Mouse (Mus musculus) heart, adult 2 months (tissue): ENCODE measurements around the gene Chd3. TPM values are rescaled to one million over a fixed set of nuclear protein-coding genes. Genes with fewer than 3 reads are reported as not detected.

Experiments
- DNase-seq, 2 experiments: peaks; one replicate each; pipeline ENCODE4 v3.0.0; 2021
- H3K27ac ChIP-seq: fragments of 200-600 bp; 2 replicates; pipeline ENCODE4 v1.8.1; 2022
- H3K27me3 ChIP-seq: fragments of 200-500 bp; 2 replicates; pipeline ENCODE4 v1.6.1; 2012; ENCODE audit warnings: mild to moderate bottlenecking, low read length, inconsistent platforms, mixed read lengths; ENCODE audit not compliant: control insufficient read depth, insufficient read depth
- H3K36me3 ChIP-seq: fragments of 200-500 bp; 2 replicates; pipeline ENCODE4 v1.6.1; 2012; ENCODE audit warnings: low read length, inconsistent platforms; ENCODE audit not compliant: control insufficient read depth, insufficient read depth
- H3K4me1 ChIP-seq: fragments of 200-500 bp; 2 replicates; pipeline ENCODE4 v1.6.1; 2011; ENCODE audit warnings: low read length; ENCODE audit not compliant: control insufficient read depth, insufficient read depth
- H3K4me3 ChIP-seq: fragments of 200-600 bp; 2 replicates; pipeline ENCODE4 v1.8.1; 2022
- H3K79me2 ChIP-seq: fragments of 200-500 bp; replicated peaks from 2 replicates; pipeline ENCODE4 v1.6.1; 2012; ENCODE audit warnings: mild to moderate bottlenecking, inconsistent platforms, low read length, moderate library complexity, mixed read lengths; ENCODE audit not compliant: control insufficient read depth, insufficient read depth
- H3K9ac ChIP-seq: fragments of 200-500 bp; 2 replicates; pipeline ENCODE4 v1.6.1; 2012; ENCODE audit warnings: low read depth, mild to moderate bottlenecking, control low read depth, inconsistent platforms, low read length, mixed read lengths
- CTCF ChIP-seq: fragments of 200-600 bp; IDR thresholded peaks from 2 replicates; pipeline ENCODE4 v1.8.1; 2022; ENCODE audit warnings: antibody characterized with exemption, mild to moderate bottlenecking, moderate library complexity
- EP300 ChIP-seq: fragments of 200-500 bp; IDR thresholded peaks from 2 replicates; pipeline ENCODE4 v1.6.1; 2011; ENCODE audit warnings: low read depth, low read length, control low read depth; ENCODE audit not compliant: insufficient read depth
- POLR2A ChIP-seq: fragments of 200-500 bp; IDR thresholded peaks from 2 replicates; pipeline ENCODE4 v1.6.1; 2011; ENCODE audit warnings: mild to moderate bottlenecking, low read depth, low read length, control low read depth; ENCODE audit not compliant: insufficient read depth
- WGBS: fragments of 180-500 bp; shearing (Covaris S2); methylation state at CpG from one replicate; pipeline ENCODE4 v1.1.7; 2018; 5-methylcytosine and 5-hydroxymethylcytosine counted together
- intact Hi-C: fragments of 180-260 bp; cut with DNase I; formaldehyde crosslinking; loops from one replicate; pipeline ENCODE4 v1.15.1; 2025
- polyA plus RNA-seq: library from polyadenylated mRNA; depleted of rRNA; stranded (reverse); fragments of >200 nt; gene quantifications from 2 replicates; pipeline ENCODE4 v1.2.3, GENCODE M21; 2012
- total RNA-seq, 2 experiments: library from RNA; stranded (reverse); gene quantifications; 2 replicates each; pipeline ENCODE4 v1.2.3; 2021

The Chd3 gene
- total and polyA plus RNA-seq, 3 experiments: 18.3 to 22.2 (median 20.2) TPM

DNA sequence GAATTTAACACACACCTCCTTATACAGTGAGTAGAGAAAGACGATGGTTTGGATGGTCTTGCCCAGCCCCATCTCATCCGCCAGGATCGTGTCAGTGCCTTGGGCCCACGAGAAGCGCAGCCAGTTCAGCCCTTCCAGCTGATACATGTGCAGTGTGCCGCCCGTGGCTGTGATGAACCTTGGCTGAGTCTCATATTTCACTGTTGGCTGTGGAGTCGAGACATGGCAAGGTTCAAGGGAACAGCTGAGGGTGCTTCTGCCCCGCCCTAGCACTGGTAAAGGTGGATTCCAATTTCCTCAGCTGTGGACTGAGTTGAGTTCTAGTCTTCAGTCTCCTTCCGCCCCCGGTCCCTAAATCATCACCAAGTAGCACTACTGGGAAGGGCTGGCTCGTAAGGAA, 11.5 kb downstream of the Chd3 start:
- H3K4me1 ChIP-seq: no peaks in the 10 kb centered on the region
- no peak overlapping the region for H3K27ac ChIP-seq
- no peak for TF ChIP-seq POLR2A
- no peak overlapping the region for H3K4me3 ChIP-seq
- WGBS: 92% methylated on average over 12 of the region's 12 CpGs
- intact Hi-C loops: no loop called here
- H3K79me2 ChIP-seq: no peaks in the 10 kb centered on the region
- DNase-seq: no peak
- no peaks in the 10 kb centered on the region for H3K36me3 ChIP-seq
- no peaks in the 10 kb centered on the region for H3K27me3 ChIP-seq
- no peak overlapping the region for H3K9ac ChIP-seq

DNA sequence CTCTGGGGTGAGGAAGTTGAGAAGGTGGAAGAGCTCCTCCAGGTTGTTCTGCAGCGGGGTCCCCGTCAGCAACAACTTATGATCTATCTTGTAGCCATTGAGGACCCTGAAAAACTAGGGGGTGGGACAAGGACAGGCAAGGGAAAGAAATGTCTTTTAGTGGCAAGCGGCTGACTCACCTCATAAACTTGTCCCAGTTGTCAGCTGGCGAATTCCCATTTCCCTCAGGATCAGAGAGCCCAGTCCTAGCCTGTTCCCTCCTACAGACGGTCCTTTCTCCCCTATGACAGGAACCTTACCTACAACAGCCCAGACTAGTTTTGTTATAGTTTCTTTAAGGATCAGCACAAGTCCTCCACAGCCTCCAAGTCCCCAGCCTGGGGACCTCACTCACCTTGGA, 12.7 kb downstream of the Chd3 start:
- Histone ChIP-seq H3K27ac (no peak overlapping the region), H3K27me3 (no peaks in the 10 kb centered on the region), H3K79me2 (no peaks in the 10 kb centered on the region), H3K9ac (no peak overlapping the region), H3K4me1 (no peaks in the 10 kb centered on the region), H3K4me3 (no peak overlapping the region), H3K36me3 (no peaks in the 10 kb centered on the region)
- no peak for TF ChIP-seq EP300
- TF ChIP-seq POLR2A: no peak
- no peak for TF ChIP-seq CTCF
- no peak for DNase-seq
- intact Hi-C loops: no loop called here
- whole genome bisulfite sequencing: 91% methylated on average over 5 of the region's 5 CpGs

- WGBS: 91% methylated on average over 24 of the region's 26 CpGs
- Histone ChIP-seq H3K36me3 (no peaks in the 10 kb centered on the region), H3K27me3 (no peaks in the 10 kb centered on the region), H3K4me3 (no peak overlapping the region), H3K27ac (no peak overlapping the region), H3K4me1 (no peaks in the 10 kb centered on the region), H3K79me2 (no peaks in the 10 kb centered on the region), H3K9ac (no peak overlapping the region)
- no peak for DNase-seq
- TF ChIP-seq EP300 (no peak), POLR2A (no peak), CTCF (no peak)
- intact Hi-C loops: no loop called here
These were observed 22.8 kb downstream of the Chd3 start for GRCm38 (mm10) chr11:69346441-69346840.

DNA sequence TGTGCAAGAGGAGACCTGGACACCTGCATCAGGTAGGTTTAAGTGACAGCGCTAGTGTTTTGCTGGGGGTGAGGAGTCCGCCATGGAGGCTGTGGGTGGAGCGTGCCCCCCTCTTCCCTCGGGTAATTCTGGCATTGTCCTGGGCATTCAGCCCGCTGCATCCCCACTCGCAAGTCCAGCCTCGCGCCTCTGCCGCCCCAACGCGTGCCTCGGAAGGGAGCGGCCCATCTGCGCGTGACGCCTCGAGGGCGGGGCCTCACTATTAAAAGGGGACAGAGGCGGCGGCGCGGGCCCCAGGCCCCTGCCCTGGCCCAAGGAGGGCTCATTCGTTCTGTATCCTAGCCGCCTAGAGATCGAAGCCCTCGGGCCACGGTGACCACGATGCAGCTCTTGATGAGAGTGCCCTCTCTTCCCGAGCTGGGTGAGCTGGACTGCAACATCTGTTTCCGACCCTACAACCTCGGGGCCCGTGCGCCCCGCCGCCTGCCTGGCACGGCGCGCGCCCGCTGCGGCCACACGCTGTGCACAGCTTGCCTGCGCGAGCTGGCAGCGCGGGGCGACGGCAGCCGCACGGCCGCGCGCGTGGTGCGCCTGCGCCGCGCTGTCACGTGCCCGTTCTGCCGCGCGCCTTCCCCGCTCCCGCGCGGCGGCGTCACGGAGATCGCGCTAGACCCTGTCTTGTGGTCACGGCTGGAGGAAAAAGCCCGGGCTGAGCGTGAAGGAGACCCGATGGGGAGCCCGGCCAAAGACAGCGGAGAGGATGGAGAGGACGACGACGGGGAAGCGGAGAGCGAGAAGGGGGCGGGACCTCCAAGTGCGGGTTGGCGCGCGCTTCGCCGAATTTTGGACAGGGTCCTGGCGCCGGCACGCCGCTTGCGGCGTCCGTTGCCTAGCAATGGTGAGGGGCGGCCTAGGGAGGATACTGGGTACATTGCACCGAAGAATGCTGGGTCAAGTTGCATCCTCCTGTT, 28.8 kb downstream of the Chd3 start, which contains the start of gene Rnf227:
Gene Rnf227, plus strand, starts transcription at position 301 of the 971 bp plus-strand sequence.
- H3K9ac ChIP-seq: peak within 1 kb of the TSS; percentile 68
- peak; percentile 85 to 86 for DNase-seq
- H3K36me3 ChIP-seq: no peaks in the 10 kb centered on the region
- intact Hi-C loops: loop anchor here (2.0 kb wide), 2 partner anchors 18 to 26 kb away; partner anchors contain the start of genes Cntrob and Trappc1
- no peaks in the 10 kb centered on the region for H3K79me2 ChIP-seq
- peaks cover 2% of the 10 kb centered on the region for H3K4me1 ChIP-seq
- H3K4me3 ChIP-seq: peak within 1 kb of the TSS; percentile 73
- H3K27me3 ChIP-seq: no peaks in the 10 kb centered on the region
- WGBS: 3% methylated on average over 99 of the region's 99 CpGs
- TF ChIP-seq POLR2A (peak; percentile 27; the same call in 1 of the 2 replicates), EP300 (no peak), CTCF (no peak)
- H3K27ac ChIP-seq: peak within 1 kb of the TSS; percentile 20; the same call in 1 of the 2 replicates

DNA sequence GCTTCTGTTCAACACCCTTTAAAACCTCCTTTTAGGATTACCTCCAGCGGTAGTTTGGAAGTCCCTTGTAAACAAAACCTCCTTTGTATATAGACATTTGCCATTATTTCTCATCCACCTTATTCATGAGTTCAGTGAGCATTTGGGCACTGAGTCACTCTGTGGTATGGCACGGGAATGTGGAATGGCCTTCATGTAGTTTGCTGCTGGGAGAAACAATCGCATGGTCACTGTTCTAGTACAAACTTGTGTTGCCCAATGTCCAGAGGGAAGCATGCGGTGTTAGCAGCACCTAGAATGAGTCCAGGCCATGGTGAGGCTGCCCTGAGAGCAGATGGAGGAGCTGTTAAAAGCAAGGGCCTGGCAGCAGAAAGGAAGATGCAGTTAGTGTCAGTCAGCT, 34.4 kb downstream of the Chd3 start:
- DNase-seq: no peak
- Histone ChIP-seq H3K27ac (no peak overlapping the region; the same call in 1 of the 2 replicates), H3K27me3 (no peaks in the 10 kb centered on the region), H3K36me3 (no peaks in the 10 kb centered on the region), H3K9ac (no peak overlapping the region), H3K4me3 (no peak overlapping the region), H3K4me1 (peaks cover 4% of the 10 kb centered on the region), H3K79me2 (no peaks in the 10 kb centered on the region)
- 77% methylated on average over 4 of the region's 4 CpGs for WGBS
- intact Hi-C loops: no loop called here
- TF ChIP-seq POLR2A (no peak), CTCF (no peak), EP300 (no peak)

GRCm38 (mm10) chr11:69333922-69334321, 35.3 kb downstream of the Chd3 start:
- no peaks in the 10 kb centered on the region for H3K36me3 ChIP-seq
- WGBS: 36% methylated on average over 3 of the region's 3 CpGs

More at GRCm38 (mm10) chr11:69333922-69334321, 35.3 kb downstream of the Chd3 start:
- Histone ChIP-seq H3K27ac (peak overlapping the region; percentile 46), H3K27me3 (no peaks in the 10 kb centered on the region), H3K9ac (no peak overlapping the region), H3K79me2 (no peaks in the 10 kb centered on the region), H3K4me1 (peaks cover 4% of the 10 kb centered on the region), H3K4me3 (no peak overlapping the region)
- intact Hi-C loops: no loop called here
- DNase-seq: no peak
- TF ChIP-seq CTCF: peak; percentile 51
- no peak for TF ChIP-seq EP300
- TF ChIP-seq POLR2A: no peak
